Mouse (Mus musculus) heart, embryonic 13.5 days (tissue): ENCODE measurements around the gene Hrc. TPM values are rescaled to one million over a fixed set of nuclear protein-coding genes. Genes with fewer than 3 reads are reported as not detected.

Source experiments
- ATAC-seq: fragments of 200-750 bp; cut with Nextera tagmentation; 2 replicates; pipeline ENCODE4 v1.8.0; 2017; ENCODE audit warnings: moderate TSS enrichment; ENCODE audit not compliant: insufficient number of reproducible peaks, low FRiP score, low TSS enrichment; ENCODE audit errors: extremely low read depth
- H3K27ac ChIP-seq: fragments of 300-500 bp; sonication (generic); replicated peaks from 2 replicates; pipeline ENCODE4 v1.5.1; 2015; ENCODE audit warnings: moderate library complexity, mild to moderate bottlenecking, inconsistent platforms
- H3K27me3 ChIP-seq: fragments of 300-500 bp; sonication (generic); replicated peaks from 2 replicates; pipeline ENCODE4 v1.6.1; 2015; ENCODE audit warnings: mild to moderate bottlenecking, inconsistent platforms
- H3K36me3 ChIP-seq: fragments of 300-500 bp; sonication (generic); 2 replicates; pipeline ENCODE4 v1.6.1; 2015; ENCODE audit warnings: mild to moderate bottlenecking, inconsistent platforms
- H3K4me1 ChIP-seq: fragments of 300-500 bp; sonication (generic); 2 replicates; pipeline ENCODE4 v1.6.1; 2015; ENCODE audit warnings: inconsistent platforms
- H3K4me2 ChIP-seq: fragments of 300-500 bp; sonication (generic); 2 replicates; pipeline ENCODE4 v1.6.1; 2015; ENCODE audit warnings: inconsistent platforms, mild to moderate bottlenecking, moderate library complexity
- H3K4me3 ChIP-seq: fragments of 300-500 bp; sonication (generic); 2 replicates; pipeline ENCODE4 v1.5.1; 2015; ENCODE audit warnings: moderate library complexity, mild to moderate bottlenecking, inconsistent platforms
- H3K9ac ChIP-seq: fragments of 300-500 bp; sonication (generic); 2 replicates; pipeline ENCODE4 v1.6.1; 2015; ENCODE audit warnings: inconsistent platforms, mild to moderate bottlenecking, moderate library complexity
- H3K9me3 ChIP-seq: fragments of 300-500 bp; sonication (generic); 2 replicates; pipeline ENCODE4 v1.6.1; 2016; ENCODE audit warnings: inconsistent platforms
- WGBS: fragments of 180-500 bp; shearing (Covaris S2); methylation state at CpG from one replicate; pipeline ENCODE4 v1.1.7; 2015; ENCODE audit warnings: mixed read lengths; 5-methylcytosine and 5-hydroxymethylcytosine counted together
- polyA plus RNA-seq: library from polyadenylated mRNA; unstranded; fragments of >200 nt; fragmentation: Nextera tagmentation; extraction: Ambion mirVana; gene quantifications from 2 replicates; pipeline ENCODE4 v1.2.1, GENCODE M21; 2015

Hrc gene
- polyA plus RNA-seq = 24.2 and 27.7 TPM in 2 replicates

- H3K9me3 ChIP-seq = no peaks in the 10 kb centered on the region
- H3K27ac ChIP-seq = peak within 1 kb of the TSS; percentile 97
- peaks cover 12% of the 10 kb centered on the region for H3K27me3 ChIP-seq
- H3K36me3 ChIP-seq = peaks cover 3% of the 10 kb centered on the region; the same call in 1 of the 2 replicates
- 0 out of 2 replicates have a peak, but pooled peaks have one; percentile 6 for ATAC-seq
- H3K9ac ChIP-seq = peak within 1 kb of the TSS; percentile 82
- WGBS = 18% methylated on average over 5 of the region's 5 CpGs
- H3K4me1 ChIP-seq = peaks cover 82% of the 10 kb centered on the region
- H3K4me2 ChIP-seq = peak within 1 kb of the TSS; percentile 85
- peak within 1 kb of the TSS; percentile 64 for H3K4me3 ChIP-seq
Observed at GRCm38 (mm10) chr7:45335056-45335455, at the start of gene Hrc. TSS of gene Hrc (plus strand) at chr7:45335290.

- H3K27me3 ChIP-seq = peaks cover 21% of the 10 kb centered on the region; the same call in 1 of the 2 replicates
- no peaks in the 10 kb centered on the region for H3K36me3 ChIP-seq
- no peak overlapping the region for H3K9ac ChIP-seq
- H3K4me2 ChIP-seq = no peak overlapping the region
- H3K27ac ChIP-seq = no peak overlapping the region
- no peaks in the 10 kb centered on the region for H3K4me1 ChIP-seq
- ATAC-seq = no peak
- WGBS = 83% methylated on average over 13 of the region's 13 CpGs
- H3K4me3 ChIP-seq = no peak overlapping the region
- no peaks in the 10 kb centered on the region for H3K9me3 ChIP-seq
Observed at GRCm38 (mm10) chr7:45286486-45286885, 48.6 kb upstream of the Hrc start.

- Histone ChIP-seq H3K9ac (no peak overlapping the region), H3K36me3 (no peaks in the 10 kb centered on the region), H3K27ac (no peak overlapping the region), H3K9me3 (no peaks in the 10 kb centered on the region), H3K27me3 (no peaks in the 10 kb centered on the region), H3K4me3 (no peak overlapping the region), H3K4me1 (peaks cover 9% of the 10 kb centered on the region), H3K4me2 (no peak overlapping the region)
- no peak for ATAC-seq
- 63% methylated on average over 1 of the region's 1 CpGs for WGBS
Observed at GRCm38 (mm10) chr7:45296626-45297025, 38.5 kb upstream of the Hrc start.

GRCm38 (mm10) chr7:45297563-45297962, 37.5 kb upstream of the Hrc start:
- Histone ChIP-seq H3K9ac (no peak overlapping the region), H3K9me3 (no peaks in the 10 kb centered on the region), H3K4me2 (no peak overlapping the region), H3K4me1 (peaks cover 10% of the 10 kb centered on the region), H3K27ac (no peak overlapping the region), H3K4me3 (no peak overlapping the region), H3K27me3 (no peaks in the 10 kb centered on the region), H3K36me3 (no peaks in the 10 kb centered on the region)
- ATAC-seq = no peak
- 59% methylated on average over 3 of the region's 3 CpGs for WGBS

GRCm38 (mm10) chr7:45299752-45300151, 35.3 kb upstream of the Hrc start:
- Histone ChIP-seq H3K27me3 (no peaks in the 10 kb centered on the region), H3K9ac (no peak overlapping the region), H3K36me3 (peaks cover 21% of the 10 kb centered on the region), H3K9me3 (no peaks in the 10 kb centered on the region), H3K4me3 (no peak overlapping the region), H3K4me1 (peaks cover 13% of the 10 kb centered on the region), H3K27ac (no peak overlapping the region), H3K4me2 (no peak overlapping the region)
- ATAC-seq = peak; percentile 59; the same call in 1 of the 2 replicates
- 10% methylated on average over 5 of the region's 5 CpGs for WGBS

- H3K4me3 ChIP-seq = no peak overlapping the region
- H3K9me3 ChIP-seq = no peaks in the 10 kb centered on the region
- H3K27ac ChIP-seq = no peak overlapping the region
- H3K4me1 ChIP-seq = peaks cover 13% of the 10 kb centered on the region
- H3K4me2 ChIP-seq = no peak overlapping the region
- H3K36me3 ChIP-seq = peaks cover 24% of the 10 kb centered on the region
- no peaks in the 10 kb centered on the region for H3K27me3 ChIP-seq
- 15% methylated on average over 6 of the region's 6 CpGs for WGBS
- H3K9ac ChIP-seq = no peak overlapping the region
- ATAC-seq = no peak
Observed at GRCm38 (mm10) chr7:45300270-45300669, 34.8 kb upstream of the Hrc start.

- H3K4me1 ChIP-seq = peaks cover 13% of the 10 kb centered on the region
- peaks cover 39% of the 10 kb centered on the region for H3K36me3 ChIP-seq
- H3K9me3 ChIP-seq = no peaks in the 10 kb centered on the region
- WGBS = 69% methylated on average over 8 of the region's 8 CpGs
- no peaks in the 10 kb centered on the region for H3K27me3 ChIP-seq
- no peak overlapping the region for H3K4me2 ChIP-seq
- H3K9ac ChIP-seq = no peak overlapping the region
- no peak for ATAC-seq
- no peak overlapping the region for H3K4me3 ChIP-seq
- no peak overlapping the region for H3K27ac ChIP-seq
Observed at GRCm38 (mm10) chr7:45302626-45303025, 32.5 kb upstream of the Hrc start.

- Histone ChIP-seq H3K4me2 (peak overlapping the region; percentile 20; the same call in 1 of the 2 replicates), H3K9ac (no peak overlapping the region), H3K4me1 (peaks cover 13% of the 10 kb centered on the region), H3K4me3 (no peak overlapping the region), H3K27me3 (no peaks in the 10 kb centered on the region), H3K27ac (no peak overlapping the region), H3K9me3 (no peaks in the 10 kb centered on the region), H3K36me3 (peaks cover 54% of the 10 kb centered on the region)
- WGBS = 38% methylated on average over 11 of the region's 13 CpGs
- no peak for ATAC-seq
Observed at GRCm38 (mm10) chr7:45304869-45305268, 30.2 kb upstream of the Hrc start.

- no peaks in the 10 kb centered on the region for H3K9me3 ChIP-seq
- H3K4me2 ChIP-seq = peak overlapping the region; percentile 20; the same call in 1 of the 2 replicates
- WGBS = 15% methylated on average over 17 of the region's 17 CpGs
- no peak for ATAC-seq
- H3K36me3 ChIP-seq = peaks cover 58% of the 10 kb centered on the region
- no peak overlapping the region for H3K9ac ChIP-seq
- no peak overlapping the region for H3K27ac ChIP-seq
- no peak overlapping the region for H3K4me3 ChIP-seq
- peaks cover 9% of the 10 kb centered on the region for H3K4me1 ChIP-seq
- H3K27me3 ChIP-seq = no peaks in the 10 kb centered on the region
Observed at GRCm38 (mm10) chr7:45305275-45305674, 29.8 kb upstream of the Hrc start.

- no peak overlapping the region for H3K4me2 ChIP-seq
- H3K9me3 ChIP-seq = no peaks in the 10 kb centered on the region
- H3K36me3 ChIP-seq = peaks cover 57% of the 10 kb centered on the region
- H3K4me1 ChIP-seq = peaks cover 21% of the 10 kb centered on the region
- 64% methylated on average over 15 of the region's 15 CpGs for WGBS
- no peak for ATAC-seq
- H3K27me3 ChIP-seq = no peaks in the 10 kb centered on the region
- no peak overlapping the region for H3K9ac ChIP-seq
- no peak overlapping the region for H3K4me3 ChIP-seq
- H3K27ac ChIP-seq = no peak overlapping the region
Observed at GRCm38 (mm10) chr7:45308551-45309240, 26.4 kb upstream of the Hrc start.

- no peak overlapping the region for H3K4me2 ChIP-seq
- H3K36me3 ChIP-seq = peaks cover 54% of the 10 kb centered on the region
- H3K4me3 ChIP-seq = no peak overlapping the region
- no peak overlapping the region for H3K9ac ChIP-seq
- H3K27me3 ChIP-seq = no peaks in the 10 kb centered on the region
- no peak for ATAC-seq
- WGBS = 18% methylated on average over 9 of the region's 9 CpGs
- no peaks in the 10 kb centered on the region for H3K9me3 ChIP-seq
- peaks cover 21% of the 10 kb centered on the region for H3K4me1 ChIP-seq
- H3K27ac ChIP-seq = no peak overlapping the region
Observed at GRCm38 (mm10) chr7:45309455-45309854, 25.6 kb upstream of the Hrc start.

- Histone ChIP-seq H3K4me1 (peaks cover 21% of the 10 kb centered on the region), H3K27me3 (no peaks in the 10 kb centered on the region), H3K9me3 (no peaks in the 10 kb centered on the region), H3K4me2 (no peak overlapping the region), H3K9ac (no peak overlapping the region), H3K4me3 (no peak overlapping the region), H3K36me3 (peaks cover 58% of the 10 kb centered on the region), H3K27ac (0 out of 2 replicates have a peak overlapping the region, but pooled peaks have one; percentile 7)
- ATAC-seq = no peak
- 34% methylated on average over 8 of the region's 8 CpGs for WGBS
Observed at GRCm38 (mm10) chr7:45312023-45312422, 23.1 kb upstream of the Hrc start.
